Comparison of ENCODE assay signal across 18 mouse cellular contexts in genomic region chr19:18599051-18599450, GRCm38 (mm10). TPM values are rescaled to one million over a fixed set of nuclear protein-coding genes. Genes with fewer than 3 reads are reported as not detected.
DNase-seq lines count a peak whose midpoint lies in the region; ATAC-seq and TF ChIP-seq lines count a peak whose summit lies in the region.
"Had no signal": no experiment of that assay in that cellular context is flagged by ENCODE, and none has a peak within 500 bp of the region (broad histone marks: within the 10 kb centered on the region; RNA-seq: fewer than 3 reads in every experiment).

No protein-coding gene starts in this region.

- no peak for DNase-seq in heart, adult 2 months
- peak; percentile 9 for DNase-seq in ovary, adult 18-20 months (ENCODE audit: low spot score)
- no peak for DNase-seq in ovary, postnatal 10 days (ENCODE audit: low spot score)
- DNase-seq in adrenal gland, adult 8-10 months: peak; percentile 58
- no peak for DNase-seq in hindbrain, embryonic 14.5 days (ENCODE audit: low spot score)
- DNase-seq: cerebellum, adult 11-12 months; gastrocnemius, adult 2 months; heart, postnatal 10 days; kidney, postnatal 4 days had no signal

- no peaks in the 10 kb centered on the region for H3K9me3 ChIP-seq in heart, embryonic 15.5 days (replicated peaks)
- no peaks in the 10 kb centered on the region for H3K9me3 ChIP-seq in hindbrain, embryonic 14.5 days (ENCODE audit: control insufficient read depth, low read length)
- H3K9me3 ChIP-seq in intestine, embryonic 16.5 days (ENCODE audit: control insufficient read depth, low read length): no peaks in the 10 kb centered on the region
- H3K9me3 ChIP-seq: forebrain, embryonic 15.5 days; limb, embryonic 12.5 days; liver, embryonic 15.5 days; midbrain, embryonic 15.5 days; neural tube, embryonic 12.5 days had no signal

- no peak overlapping the region for H3K4me2 ChIP-seq in heart, embryonic 15.5 days
- H3K4me2 ChIP-seq in hindbrain, embryonic 14.5 days (replicated peaks): no peak overlapping the region
- H3K4me2 ChIP-seq in intestine, embryonic 16.5 days (ENCODE audit: low read depth, low read length): no peak overlapping the region
- H3K4me2 ChIP-seq: forebrain, embryonic 15.5 days; limb, embryonic 12.5 days; liver, embryonic 15.5 days; midbrain, embryonic 15.5 days; neural tube, embryonic 12.5 days had no signal

- 48% methylated on average over 8 of the region's 8 CpGs for whole genome bisulfite sequencing in heart, embryonic 15.5 days
- 50% methylated on average over 8 of the region's 8 CpGs for WGBS in heart, adult 2 months
- 78% methylated on average over 8 of the region's 8 CpGs for whole genome bisulfite sequencing in hindbrain, embryonic 14.5 days
- 72% methylated on average over 8 of the region's 8 CpGs for WGBS in intestine, embryonic 16.5 days

- H3K36me3 ChIP-seq in heart, embryonic 15.5 days: peaks cover 4% of the 10 kb centered on the region; the same call in 1 of the 2 replicates
- peaks cover 7% of the 10 kb centered on the region; the same call in 1 of the 2 replicates for H3K36me3 ChIP-seq in heart, adult 2 months (ENCODE audit: control insufficient read depth, insufficient read depth, low read length)
- no peaks in the 10 kb centered on the region for H3K36me3 ChIP-seq in hindbrain, embryonic 14.5 days (replicated peaks; ENCODE audit: control insufficient read depth, insufficient read depth)
- no peaks in the 10 kb centered on the region; the same call in 1 of the 2 replicates for H3K36me3 ChIP-seq in intestine, embryonic 16.5 days (ENCODE audit: control insufficient read depth, insufficient read depth, low read length)
- H3K36me3 ChIP-seq: forebrain, embryonic 15.5 days; limb, embryonic 12.5 days; liver, embryonic 15.5 days; midbrain, embryonic 15.5 days; neural tube, embryonic 12.5 days had no signal

- H3K27me3 ChIP-seq in heart, embryonic 15.5 days: no peaks in the 10 kb centered on the region
- H3K27me3 ChIP-seq in heart, adult 2 months (ENCODE audit: control insufficient read depth, insufficient read depth, low read length): no peaks in the 10 kb centered on the region
- no peaks in the 10 kb centered on the region for H3K27me3 ChIP-seq in hindbrain, embryonic 14.5 days (ENCODE audit: control insufficient read depth, insufficient read depth, low read length)
- no peaks in the 10 kb centered on the region for H3K27me3 ChIP-seq in intestine, embryonic 16.5 days (replicated peaks; ENCODE audit: control insufficient read depth, insufficient read depth, low read length)
- H3K27me3 ChIP-seq: forebrain, embryonic 15.5 days; limb, embryonic 12.5 days; liver, embryonic 15.5 days; midbrain, embryonic 15.5 days; neural tube, embryonic 12.5 days had no signal

- no peak for ATAC-seq in heart, embryonic 15.5 days (replicated peaks; ENCODE audit: insufficient number of reproducible peaks, insufficient read depth, low FRiP score, low read depth)
- no peak for ATAC-seq in hindbrain, embryonic 14.5 days (ENCODE audit: low FRiP score)
- no peak for ATAC-seq in intestine, embryonic 16.5 days
- ATAC-seq: forebrain, embryonic 15.5 days; hindbrain, postnatal 0 days; midbrain, embryonic 15.5 days had no signal

- no peaks in the 10 kb centered on the region; the same call in none of the 2 replicates for H3K79me2 ChIP-seq in heart, adult 2 months (replicated peaks; ENCODE audit: control insufficient read depth, insufficient read depth, low read length)

- H3K4me1 ChIP-seq in heart, embryonic 15.5 days (replicated peaks): peaks cover 3% of the 10 kb centered on the region
- H3K4me1 ChIP-seq in heart, adult 2 months (ENCODE audit: control insufficient read depth, insufficient read depth, low read length): peaks cover 9% of the 10 kb centered on the region
- no peaks in the 10 kb centered on the region for H3K4me1 ChIP-seq in hindbrain, embryonic 14.5 days (replicated peaks; ENCODE audit: control insufficient read depth, insufficient read depth, low read length)
- H3K4me1 ChIP-seq in intestine, embryonic 16.5 days (ENCODE audit: control insufficient read depth, insufficient read depth, low read length): no peaks in the 10 kb centered on the region
- H3K4me1 ChIP-seq: forebrain, embryonic 15.5 days; midbrain, embryonic 15.5 days; neural tube, embryonic 12.5 days had no signal

- H3K27ac ChIP-seq in heart, embryonic 15.5 days: peak overlapping the region; percentile 26; the same call in 1 of the 2 replicates
- no peak overlapping the region for H3K27ac ChIP-seq in heart, adult 2 months
- H3K27ac ChIP-seq in hindbrain, embryonic 14.5 days: no peak overlapping the region
- H3K27ac ChIP-seq in intestine, embryonic 16.5 days (ENCODE audit: low read length): no peak overlapping the region
- H3K27ac ChIP-seq: forebrain, embryonic 15.5 days; gastrocnemius, adult 2 months; hindbrain, postnatal 0 days; limb, embryonic 12.5 days; liver, embryonic 15.5 days; midbrain, embryonic 15.5 days; neural tube, embryonic 12.5 days; stomach, postnatal 0 days had no signal

- intact Hi-C loops in heart, adult 2 months (cut with DNase I): no loop called here

- no peak for TF ChIP-seq EP300 in heart, adult 2 months (IDR thresholded peaks at IDR 0.05; ENCODE audit: insufficient read depth, low read depth, low read length)

- no peak overlapping the region for H3K4me3 ChIP-seq in heart, embryonic 15.5 days
- no peak overlapping the region for H3K4me3 ChIP-seq in heart, adult 2 months
- H3K4me3 ChIP-seq in hindbrain, embryonic 14.5 days (replicated peaks; ENCODE audit: low read length): no peak overlapping the region
- no peak overlapping the region for H3K4me3 ChIP-seq in intestine, embryonic 16.5 days (ENCODE audit: low read length)
- H3K4me3 ChIP-seq: forebrain, embryonic 15.5 days; gastrocnemius, adult 2 months; limb, embryonic 12.5 days; liver, embryonic 15.5 days; midbrain, embryonic 15.5 days; neural tube, embryonic 12.5 days had no signal

- no peak for TF ChIP-seq POLR2A in heart, adult 2 months (IDR thresholded peaks at IDR 0.05; ENCODE audit: insufficient read depth, low read depth, low read length)

- no peak for TF ChIP-seq CTCF in heart, adult 2 months (IDR thresholded peaks at IDR 0.05)

- no peak overlapping the region for H3K9ac ChIP-seq in heart, embryonic 15.5 days
- H3K9ac ChIP-seq in heart, adult 2 months (ENCODE audit: low read depth, low read length): no peak overlapping the region
- H3K9ac ChIP-seq in hindbrain, embryonic 14.5 days: no peak overlapping the region
- H3K9ac ChIP-seq in intestine, embryonic 16.5 days (ENCODE audit: low read depth, low read length): no peak overlapping the region
- H3K9ac ChIP-seq: forebrain, embryonic 15.5 days; limb, embryonic 12.5 days; liver, embryonic 15.5 days; midbrain, embryonic 15.5 days; neural tube, embryonic 12.5 days had no signal

RNA-seq across cellular contexts. Expression of gene Ostf1, which starts 32.6 kb away (rescaled TPM):
- 75.4 and 88.8 TPM in 2 replicates for polyA plus RNA-seq in heart, embryonic 15.5 days (2015; fragmentation: Nextera tagmentation; extraction: Ambion mirVana)
- total RNA-seq in heart, adult 2 months (2021): 10 to 100 TPM; 35.3 to 37.6 TPM
- 29.5 and 31.5 TPM in 2 replicates for polyA plus RNA-seq in heart, adult 2 months (2012; rRNA removed)
- 100 to 1,000 TPM; 100 to 119 (median 114) TPM for total RNA-seq in adrenal gland, adult 8-10 months (2022)
- 51.8 and 54.3 TPM in 2 replicates for polyA plus RNA-seq in hindbrain, embryonic 14.5 days (2014; fragmentation: Nextera tagmentation; extraction: Ambion mirVana)
- 106 and 108 TPM in 2 replicates for polyA plus RNA-seq in intestine, embryonic 16.5 days (2015; fragmentation: Nextera tagmentation; extraction: Ambion mirVana)

RNA-seq across cellular contexts. Expression of gene Nmrk1, which starts 32.7 kb away (rescaled TPM):
- 6.5 and 7.7 TPM in 2 replicates for polyA plus RNA-seq in heart, embryonic 15.5 days (2015; fragmentation: Nextera tagmentation; extraction: Ambion mirVana)
- total RNA-seq in heart, adult 2 months (2021): 1 to 10 TPM; 2.3 to 2.5 TPM
- 5.4 and 9.7 TPM in 2 replicates for polyA plus RNA-seq in heart, adult 2 months (2012; rRNA removed)
- 10 to 100 TPM in 3 of 4 experiments, 1 to 10 TPM in 1; 9.3 to 32.3 (median 16.8) TPM for total RNA-seq in adrenal gland, adult 8-10 months (2022)
- polyA plus RNA-seq in hindbrain, embryonic 14.5 days (2014; fragmentation: Nextera tagmentation; extraction: Ambion mirVana): 6.2 and 6.6 TPM in 2 replicates
- polyA plus RNA-seq in intestine, embryonic 16.5 days (2015; fragmentation: Nextera tagmentation; extraction: Ambion mirVana): 10.2 TPM in 2 replicates

Comparison
In these comparisons a context has a peak if more than half of its experiments do, and no peak if none do; other contexts are left out.
1. DNase-seq: peak in ovary, adult 18-20 months (single experiment) and adrenal gland, adult 8-10 months (single experiment); none in heart, adult 2 months (0 of 2), ovary, postnatal 10 days (single experiment) and hindbrain, embryonic 14.5 days (single experiment).